Mouse (Mus musculus) bone marrow macrophage, adult 2 months (primary cell): ENCODE results near the gene Exo5.

Experiments
- CTCF ChIP-seq: IDR thresholded peaks from 2 replicates; pipeline ENCODE4 v1.5.1; 2012; ENCODE audit warnings: low read depth, mild to moderate bottlenecking, low read length, moderate library complexity
- POLR2A ChIP-seq: IDR thresholded peaks from 2 replicates; pipeline ENCODE4 v1.6.1; 2012; ENCODE audit warnings: mild to moderate bottlenecking, low read depth, low read length, borderline replicate concordance

DNA sequence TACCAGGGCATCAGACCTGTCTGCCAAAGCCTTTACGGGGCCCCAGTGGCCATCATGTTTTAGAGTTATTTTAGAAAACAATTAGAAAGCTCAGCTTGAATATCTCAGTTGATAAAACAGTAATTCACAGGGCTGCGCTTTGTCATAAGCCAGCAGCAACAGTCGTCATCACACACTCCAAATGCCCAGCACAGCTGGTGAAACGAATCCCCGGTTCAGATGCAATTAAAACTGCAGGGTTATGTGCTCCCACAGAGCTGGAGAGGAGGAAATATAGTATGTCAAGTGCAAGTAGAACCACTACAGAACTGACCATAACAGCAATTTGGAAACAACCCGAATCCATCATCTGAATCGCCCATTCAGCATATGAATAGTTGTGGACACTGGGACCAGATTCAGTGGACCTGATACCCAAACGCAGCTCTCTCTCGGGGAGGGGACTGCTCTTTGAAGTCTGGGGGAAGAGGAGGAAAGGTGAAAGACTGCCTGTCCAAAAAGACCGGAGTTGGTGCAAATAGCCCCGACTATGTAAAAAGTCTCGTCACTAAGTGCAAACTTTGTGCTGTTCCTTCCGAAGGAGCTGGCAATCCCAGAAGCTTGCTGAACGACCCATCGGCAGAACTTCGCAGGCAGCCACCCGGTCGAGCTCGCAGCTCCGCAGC is 26.1 kb upstream of the Exo5 start:
- no peak for TF ChIP-seq POLR2A
- no peak for TF ChIP-seq CTCF
